Mouse (Mus musculus) olfactory bulb, adult 2 months (tissue): ENCODE measurements around the gene Gm525. TPM values are rescaled to one million over a fixed set of nuclear protein-coding genes. Genes with fewer than 3 reads are reported as not detected.

Experiments
- H3K27ac ChIP-seq: fragments of 200-500 bp; 2 replicates; pipeline ENCODE4 v1.5.1; 2012; ENCODE audit warnings: low read depth, low read length; ENCODE audit not compliant: insufficient read depth
- H3K4me1 ChIP-seq: fragments of 200-500 bp; 2 replicates; pipeline ENCODE4 v1.6.1; 2012; ENCODE audit warnings: low read length; ENCODE audit not compliant: control insufficient read depth, insufficient read depth
- H3K4me3 ChIP-seq: fragments of 200-500 bp; 2 replicates; pipeline ENCODE4 v1.5.1; 2012; ENCODE audit warnings: mild to moderate bottlenecking, low read depth, low read length, moderate library complexity; ENCODE audit not compliant: insufficient read depth
- CTCF ChIP-seq: fragments of 200-500 bp; IDR thresholded peaks from 2 replicates; pipeline ENCODE4 v1.5.1; 2012; ENCODE audit warnings: low read depth, mild to moderate bottlenecking, low read length, moderate library complexity; ENCODE audit not compliant: insufficient read depth
- POLR2A ChIP-seq: fragments of 200-500 bp; IDR thresholded peaks from 2 replicates; pipeline ENCODE4 v1.6.1; 2012; ENCODE audit warnings: mild to moderate bottlenecking, low read depth, low read length, moderate library complexity; ENCODE audit not compliant: insufficient read depth
- WGBS: fragments of 180-500 bp; shearing (Covaris S2); methylation state at CpG from one replicate; pipeline ENCODE4 v1.1.7; 2018; 5-methylcytosine and 5-hydroxymethylcytosine counted together
- polyA plus RNA-seq: library from polyadenylated mRNA; stranded (reverse); fragments of >200 nt; gene quantifications from 2 replicates; pipeline ENCODE4 v1.2.4, GENCODE M21; 2012; ENCODE audit warnings: low replicate concordance; ENCODE audit not compliant: missing spikeins, insufficient read depth, insufficient read length

Gene Gm525
- polyA plus RNA-seq, result not detected in 2 replicates

DNA sequence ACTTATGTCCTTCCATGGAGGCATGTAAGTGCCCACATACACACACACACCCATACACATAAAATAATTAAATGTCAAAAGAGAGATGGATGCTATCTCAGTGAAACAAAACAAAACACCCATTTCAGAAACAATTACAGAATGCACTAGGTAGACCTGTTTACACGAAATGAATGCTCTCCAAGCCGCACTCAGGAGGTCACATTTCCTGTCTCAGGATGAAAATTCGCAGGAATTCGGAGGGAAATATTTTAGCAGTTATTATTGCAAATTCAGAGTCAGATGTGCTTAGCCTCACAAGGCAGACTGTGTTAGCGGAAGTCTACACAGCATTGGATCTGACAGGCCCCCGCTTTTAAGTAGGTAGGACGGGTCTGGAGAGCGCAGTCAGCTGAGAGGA lies at the start of gene Gm525:
Gene Gm525, plus strand, starts transcription at position 301 of the 400 bp plus-strand sequence.
- 93% methylated on average over 8 of the region's 8 CpGs for WGBS
- TF ChIP-seq POLR2A (no peak), CTCF (no peak)
- no peak within 1 kb of the TSS for H3K27ac ChIP-seq
- no peaks in the 10 kb centered on the region for H3K4me1 ChIP-seq
- no peak within 1 kb of the TSS for H3K4me3 ChIP-seq

DNA sequence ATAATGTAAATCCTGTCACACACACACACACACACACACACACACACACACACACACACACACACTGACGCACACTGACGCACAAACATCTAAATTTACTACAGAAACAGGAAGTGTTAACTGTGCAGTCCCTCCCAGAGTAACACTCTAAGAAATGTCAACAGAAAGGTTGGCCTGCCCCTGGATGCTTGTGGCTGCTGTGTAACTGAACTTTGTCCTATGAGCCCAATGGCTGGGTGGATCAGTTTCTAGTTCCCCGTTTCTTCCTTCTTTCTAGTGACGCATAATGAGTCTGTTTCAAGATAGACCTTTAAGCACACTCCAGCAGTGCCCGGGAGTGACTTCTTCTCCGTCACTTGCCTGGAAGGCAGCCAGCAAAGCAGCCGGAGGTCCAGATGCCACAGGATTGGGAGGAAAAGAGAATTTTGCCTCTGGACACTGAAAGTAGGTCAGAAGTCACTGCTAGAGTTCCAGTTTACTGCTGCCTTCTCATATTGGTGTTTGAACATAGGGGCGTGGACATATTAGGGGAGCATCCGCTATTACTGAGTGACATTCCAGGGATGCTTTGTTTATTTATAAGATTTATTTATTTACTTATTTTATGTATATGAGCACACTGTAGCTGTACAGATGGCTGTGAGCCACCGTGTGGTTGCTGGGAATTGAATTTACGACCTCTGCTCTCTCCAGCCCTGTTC lies 49.3 kb upstream of the Gm525 start:
- H3K27ac ChIP-seq, result no peak overlapping the region
- no peaks in the 10 kb centered on the region; the same call in 1 of the 2 replicates for H3K4me1 ChIP-seq
- WGBS, result 57% methylated on average over 11 of the region's 11 CpGs
- H3K4me3 ChIP-seq, result no peak overlapping the region
- TF ChIP-seq POLR2A (no peak), CTCF (no peak)

DNA sequence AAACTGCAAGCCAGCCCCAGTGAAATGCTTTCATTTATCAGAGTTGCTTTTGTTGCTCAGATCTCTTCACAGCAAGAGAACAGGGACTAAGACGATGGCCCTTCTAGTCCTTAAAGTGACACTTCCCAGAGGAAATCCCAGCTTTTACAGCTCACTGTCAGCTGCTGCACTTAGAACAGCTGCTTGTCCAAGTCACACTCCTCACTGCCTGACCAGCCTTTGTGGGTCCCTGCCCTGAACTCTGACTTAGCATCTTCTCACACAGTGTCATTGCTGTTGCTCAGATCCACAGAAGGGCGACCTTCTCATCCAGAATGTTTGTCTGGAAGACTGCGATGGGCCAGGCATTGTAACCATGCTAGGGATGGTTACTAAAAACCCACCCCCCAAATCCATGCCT lies 48.0 kb upstream of the Gm525 start:
- H3K27ac ChIP-seq, result no peak overlapping the region
- H3K4me3 ChIP-seq, result no peak overlapping the region
- 82% methylated on average over 3 of the region's 3 CpGs for WGBS
- no peaks in the 10 kb centered on the region; the same call in 1 of the 2 replicates for H3K4me1 ChIP-seq
- TF ChIP-seq CTCF (no peak), POLR2A (no peak)

DNA sequence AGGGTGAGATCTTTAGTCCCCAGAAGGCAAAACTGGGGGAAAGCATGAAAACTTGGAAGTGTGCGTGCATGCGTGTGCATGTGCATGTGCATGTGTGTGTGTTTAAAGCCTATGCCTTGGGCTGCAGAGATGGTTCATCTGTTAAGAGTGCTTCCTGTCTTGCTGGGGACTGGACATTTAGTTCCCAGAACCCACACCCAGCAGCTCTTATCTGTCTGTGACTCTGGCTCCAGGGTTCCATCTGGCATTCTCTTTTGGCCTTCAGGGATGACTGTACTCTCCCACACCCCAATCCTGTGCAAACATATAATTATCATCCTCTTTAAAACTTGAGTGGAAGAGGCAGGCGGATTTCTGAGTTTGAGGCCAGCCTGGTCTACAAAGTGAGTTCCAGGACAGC lies 47.5 kb upstream of the Gm525 start:
- TF ChIP-seq CTCF (no peak), POLR2A (no peak)
- Histone ChIP-seq H3K27ac (no peak overlapping the region), H3K4me1 (no peaks in the 10 kb centered on the region; the same call in 1 of the 2 replicates), H3K4me3 (no peak overlapping the region)
- 91% methylated on average over 3 of the region's 3 CpGs for WGBS

DNA sequence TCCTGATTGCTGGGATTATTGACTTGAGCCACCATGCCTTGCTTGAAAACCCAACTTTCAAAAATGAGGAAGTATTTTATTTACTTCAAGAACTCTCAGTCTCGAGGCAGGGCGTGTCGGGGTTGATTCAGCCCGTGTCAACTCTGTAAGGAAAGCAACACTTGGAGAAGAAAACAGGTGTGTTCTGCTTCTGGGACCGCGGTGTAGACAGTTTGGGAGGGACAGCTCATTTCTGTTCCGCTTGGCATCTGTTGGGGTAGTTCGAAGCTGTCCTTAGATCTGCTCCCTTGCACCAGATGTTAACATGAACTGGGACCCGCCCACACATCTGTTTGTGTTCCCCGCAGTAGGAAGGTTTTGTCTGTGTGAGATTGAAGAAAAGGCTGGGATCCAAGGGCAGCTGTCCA lies 45.7 kb upstream of the Gm525 start:
- Histone ChIP-seq H3K4me1 (no peaks in the 10 kb centered on the region), H3K4me3 (no peak overlapping the region), H3K27ac (no peak overlapping the region)
- TF ChIP-seq CTCF (no peak), POLR2A (no peak)
- 72% methylated on average over 10 of the region's 10 CpGs for WGBS

DNA sequence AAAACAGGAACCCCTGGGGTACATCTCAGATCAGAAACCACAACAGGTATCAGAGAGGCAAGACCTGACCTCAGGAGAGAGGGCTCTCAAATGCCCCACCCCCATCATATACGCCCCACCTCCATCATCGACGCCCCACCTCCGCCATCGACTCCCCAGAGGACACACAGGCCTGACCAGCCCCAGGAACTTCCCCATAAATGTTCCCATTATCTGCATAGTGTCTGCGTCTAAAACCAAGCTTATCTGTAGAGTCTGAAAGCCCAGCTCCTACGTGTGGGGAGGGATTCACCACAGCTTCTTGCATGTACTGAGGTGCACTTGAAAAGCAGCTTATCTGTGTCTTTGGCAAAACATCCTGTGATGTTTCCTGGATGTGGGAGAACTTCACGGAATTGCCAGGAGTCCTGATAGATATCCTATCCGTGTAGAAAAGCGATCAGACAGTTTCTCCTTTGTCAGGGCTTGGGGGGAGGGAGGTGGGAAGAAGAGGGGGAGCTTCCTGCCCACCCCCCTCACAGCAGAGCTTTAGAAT lies 44.7 kb upstream of the Gm525 start:
- Histone ChIP-seq H3K4me1 (no peaks in the 10 kb centered on the region), H3K27ac (no peak overlapping the region), H3K4me3 (no peak overlapping the region)
- 72% methylated on average over 10 of the region's 10 CpGs for WGBS
- TF ChIP-seq POLR2A (no peak), CTCF (no peak)

DNA sequence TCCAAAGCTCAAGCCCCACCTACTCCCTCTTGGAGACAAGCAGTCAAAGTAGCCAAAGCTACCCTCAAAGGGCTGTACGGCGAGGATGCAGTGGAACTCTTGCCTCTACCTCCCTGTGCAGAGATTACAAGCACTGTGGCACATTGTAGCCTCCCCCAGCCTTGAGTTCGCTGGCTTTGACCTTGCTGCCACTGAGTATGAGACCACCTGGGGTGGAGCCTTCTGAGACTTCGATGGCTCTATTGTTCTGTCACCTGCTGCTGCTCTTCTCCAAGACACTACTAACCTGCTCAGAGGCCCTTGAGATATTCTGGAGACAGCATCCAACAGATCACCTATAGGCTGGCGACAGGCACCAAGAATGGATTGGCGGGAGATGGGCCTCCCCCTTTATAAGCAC lies 43.1 kb upstream of the Gm525 start:
- H3K4me3 ChIP-seq, result no peak overlapping the region
- TF ChIP-seq CTCF, result no peak
- TF ChIP-seq POLR2A, result no peak
- no peaks in the 10 kb centered on the region for H3K4me1 ChIP-seq
- no peak overlapping the region for H3K27ac ChIP-seq
- 83% methylated on average over 6 of the region's 6 CpGs for WGBS

DNA sequence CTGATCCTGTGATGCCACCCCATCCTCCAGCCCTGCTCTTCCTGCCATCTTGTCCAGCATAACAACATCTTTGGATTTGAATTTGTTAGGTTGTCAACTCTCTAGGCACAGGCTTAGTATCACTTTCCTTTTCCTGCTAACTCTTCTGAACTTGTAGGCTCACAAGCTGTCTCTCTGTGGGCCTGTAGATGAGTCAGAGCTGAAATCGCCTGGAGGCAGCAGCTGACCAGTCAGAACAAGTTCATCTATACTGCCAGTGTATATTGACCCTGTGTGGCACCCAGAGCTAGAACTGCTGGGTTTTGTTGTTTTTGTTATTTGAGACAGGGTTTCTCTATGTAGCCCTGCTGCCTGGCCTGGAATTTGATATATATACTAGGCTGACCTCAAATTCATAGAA lies 42.5 kb upstream of the Gm525 start:
- WGBS, result 71% methylated on average over 1 of the region's 1 CpGs
- no peak for TF ChIP-seq POLR2A
- no peaks in the 10 kb centered on the region for H3K4me1 ChIP-seq
- no peak overlapping the region for H3K27ac ChIP-seq
- H3K4me3 ChIP-seq, result no peak overlapping the region

DNA sequence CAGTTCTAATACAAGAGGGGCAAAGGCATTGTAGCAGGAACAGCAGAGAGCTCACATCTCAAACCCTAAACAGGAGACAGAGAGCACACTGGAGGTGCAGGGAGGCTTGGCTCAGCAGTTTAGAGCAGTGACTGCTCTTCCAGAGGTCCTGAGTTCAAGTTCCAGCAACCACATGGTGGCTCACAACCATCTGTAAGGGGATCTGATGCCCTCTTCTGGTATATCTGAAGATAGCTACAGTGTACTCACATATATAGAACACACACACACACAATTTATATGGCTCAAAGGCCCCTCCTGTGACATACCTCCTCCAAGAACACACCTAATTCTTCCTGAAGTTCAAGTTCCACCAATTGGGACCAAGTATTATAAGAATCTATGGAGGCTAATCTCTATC lies 39.0 kb upstream of the Gm525 start:
- Histone ChIP-seq H3K4me3 (no peak overlapping the region), H3K4me1 (no peaks in the 10 kb centered on the region), H3K27ac (no peak overlapping the region)
- TF ChIP-seq POLR2A (no peak), CTCF (no peak)

DNA sequence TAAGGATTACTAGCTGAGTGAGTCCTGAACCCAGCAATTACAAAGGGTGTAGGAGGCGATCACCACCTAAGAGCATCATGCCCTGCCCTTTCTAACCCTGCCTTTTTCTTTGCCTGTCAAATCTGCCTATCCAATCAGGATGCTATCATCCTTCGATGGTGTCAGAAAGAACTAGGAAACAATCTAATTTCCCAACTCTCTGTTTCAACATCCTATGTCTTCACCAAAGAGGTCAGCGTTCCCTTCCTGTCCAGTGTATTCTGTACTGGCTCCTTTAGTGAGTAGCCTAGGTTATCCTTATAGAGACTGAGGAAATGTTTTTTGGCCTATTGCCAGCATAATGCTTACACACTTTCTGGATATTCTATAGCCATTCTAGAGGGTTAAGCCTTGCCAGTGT lies 38.1 kb upstream of the Gm525 start:
- no peak for TF ChIP-seq CTCF
- no peak for TF ChIP-seq POLR2A
- H3K27ac ChIP-seq, result no peak overlapping the region
- no peaks in the 10 kb centered on the region for H3K4me1 ChIP-seq
- 80% methylated on average over 3 of the region's 3 CpGs for WGBS
- no peak overlapping the region for H3K4me3 ChIP-seq
